Mouse (Mus musculus) T-cell, adult 66 days (primary cell): ENCODE results near the gene Gpr183. TPM values are rescaled to one million over a fixed set of nuclear protein-coding genes. Genes with fewer than 3 reads are reported as not detected.

ENCODE experiments used
- total RNA-seq, 2 experiments: library from RNA; stranded (reverse); gene quantifications; 3 replicates in 1 of 2; 4 replicates in 1 of 2; pipeline ENCODE4 v1.2.4; 2023

Gpr183 gene
- 100 to 1,000 TPM; 126 to 147 TPM for total RNA-seq

GRCm38 (mm10) chr14:121964990-121965389 lies at the start of gene Gpr183:
Gpr183 (minus strand) TSS chr14:121965195.

GRCm38 (mm10) chr14:121915621-121916020 lies 49.4 kb downstream of the Gpr183 start, which contains the start of gene Gpr18:
Gpr18 (minus strand) TSS chr14:121915781.

Other genes with a start within 250 kb of the Gpr183 start
- gene Dock9, start 167.4 kb downstream of the Gpr183 start, total RNA-seq = 10 to 100 TPM; 20.7 to 22.7 TPM
- 100 to 1,000 TPM in 1 of 2 experiments, 10 to 100 TPM in 1; 96.6 to 108 TPM for gene Ubac2, start 86.6 kb downstream of the Gpr183 start, total RNA-seq
- gene Gpr18, start 49.4 kb downstream of the Gpr183 start, total RNA-seq = 10 to 100 TPM; 80.0 to 90.3 TPM
- gene Timm8a2, start 69.5 kb upstream of the Gpr183 start, total RNA-seq = 1 to 10 TPM; 5.5 to 5.9 TPM
- 10 to 100 TPM; 72.1 to 78.5 TPM for gene Tm9sf2, start 141.8 kb upstream of the Gpr183 start, total RNA-seq
- 1 to 10 TPM; 8.5 to 9.5 TPM for gene Clybl, start 216.5 kb upstream of the Gpr183 start, total RNA-seq